Mouse (Mus musculus): Measurements from ENCODE around the gene Bmyc.
"Not testable (repeated sequence)": the region's sequence is repeated elsewhere in the genome, so short reads cannot be mapped to it uniquely, and the experiment has no call there.

The Bmyc gene

GRCm38 (mm10) chr2:25733199-25733930 is 26.8 kb downstream of the Bmyc start:
- no peak for DNase-seq (ENCODE audit: low read depth, low spot score)

GRCm38 (mm10) chr2:25736709-25737108 is 30.2 kb downstream of the Bmyc start, which contains the start of gene Obp2b:
TSS of gene Obp2b (plus strand) at chr2:25737009.
- DNase-seq (ENCODE audit: low read depth, low spot score): not testable (repeated sequence)

GRCm38 (mm10) chr2:25741671-25742070 is 35.1 kb downstream of the Bmyc start:
- DNase-seq (ENCODE audit: low read depth, low spot score): no peak

- DNase-seq (ENCODE audit: low read depth, low spot score): no peak
These were observed 47.7 kb downstream of the Bmyc start for GRCm38 (mm10) chr2:25754201-25754600.

Measured in A20 (cell line).